Mouse (Mus musculus) naive thymus-derived CD4-positive, alpha-beta T cell, adult 2 months (primary cell): ENCODE measurements around the gene Asic2.

Experiments used
- DNase-seq: peaks from one replicate; pipeline ENCODE4 v3.0.0-alpha.2; 2011; ENCODE audit warnings: low read depth

Asic2 gene

GRCm38 (mm10) chr11:81841001-81841400, 127.3 kb downstream of the Asic2 start:
- no peak for DNase-seq

- no peak for DNase-seq
Observed at GRCm38 (mm10) chr11:81838426-81838825, 129.8 kb downstream of the Asic2 start.

- no peak for DNase-seq
Observed at GRCm38 (mm10) chr11:81832381-81832780, 135.9 kb downstream of the Asic2 start.

GRCm38 (mm10) chr11:81816531-81816930, 151.7 kb downstream of the Asic2 start:
- no peak for DNase-seq

- DNase-seq: no peak
Observed at GRCm38 (mm10) chr11:81814816-81815215, 153.4 kb downstream of the Asic2 start.

GRCm38 (mm10) chr11:81806905-81807659, 161.2 kb downstream of the Asic2 start:
- DNase-seq: no peak

- DNase-seq: no peak
Observed at GRCm38 (mm10) chr11:81803544-81803943, 164.7 kb downstream of the Asic2 start.

GRCm38 (mm10) chr11:81802614-81803013, 165.6 kb downstream of the Asic2 start:
- DNase-seq: no peak

- no peak for DNase-seq
Observed at GRCm38 (mm10) chr11:81800899-81801298, 167.4 kb downstream of the Asic2 start.

GRCm38 (mm10) chr11:81793588-81793987, 174.7 kb downstream of the Asic2 start:
- DNase-seq: no peak

- no peak for DNase-seq
Observed at GRCm38 (mm10) chr11:81791579-81791978, 176.7 kb downstream of the Asic2 start.

GRCm38 (mm10) chr11:81780596-81780995, 187.7 kb downstream of the Asic2 start:
- no peak for DNase-seq

- DNase-seq: no peak
Observed at GRCm38 (mm10) chr11:81779881-81780280, 188.4 kb downstream of the Asic2 start.

- DNase-seq: no peak
Observed at GRCm38 (mm10) chr11:81771195-81771895, 196.9 kb downstream of the Asic2 start.

GRCm38 (mm10) chr11:81769691-81770260, 198.5 kb downstream of the Asic2 start:
- DNase-seq: no peak

- no peak for DNase-seq
Observed at GRCm38 (mm10) chr11:81768305-81768704, 200.0 kb downstream of the Asic2 start.

GRCm38 (mm10) chr11:81767781-81768180, 200.5 kb downstream of the Asic2 start:
- DNase-seq: no peak

GRCm38 (mm10) chr11:81765288-81765687, 203.0 kb downstream of the Asic2 start:
- no peak for DNase-seq

GRCm38 (mm10) chr11:81764778-81765177, 203.5 kb downstream of the Asic2 start:
- DNase-seq: no peak

- DNase-seq: no peak
Observed at GRCm38 (mm10) chr11:81757221-81757620, 211.0 kb downstream of the Asic2 start.

- DNase-seq: no peak
Observed at GRCm38 (mm10) chr11:81750876-81751275, 217.4 kb downstream of the Asic2 start.

GRCm38 (mm10) chr11:81750016-81750415, 218.2 kb downstream of the Asic2 start:
- DNase-seq: no peak

- DNase-seq: no peak
Observed at GRCm38 (mm10) chr11:81738995-81739394, 229.3 kb downstream of the Asic2 start.
